Mouse (Mus musculus): ENCODE results near the gene Adamts2. TPM values are rescaled to one million over a fixed set of nuclear protein-coding genes. Genes with fewer than 3 reads are reported as not detected.

Gene Adamts2
- polyA plus RNA-seq, 1 experiment from 2014 or later = 25.7 TPM

DNA sequence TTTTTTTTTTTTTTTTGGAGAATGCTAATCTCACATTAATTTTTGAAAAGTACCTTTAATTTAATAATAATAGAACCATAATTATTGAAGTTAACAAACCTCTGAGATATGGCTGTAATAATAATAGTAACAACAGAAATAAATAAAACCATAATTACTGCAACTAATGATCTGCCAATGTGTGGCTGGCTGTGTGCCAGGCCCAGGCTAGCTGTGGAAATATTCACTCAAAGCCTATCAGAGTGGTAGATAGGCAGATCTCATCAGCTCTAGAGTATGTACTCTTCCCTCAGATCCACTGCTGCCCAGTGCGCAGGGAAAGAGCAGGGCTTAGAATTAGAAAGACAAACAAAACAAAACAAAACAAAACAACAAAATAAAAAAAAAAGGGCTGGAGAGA, 136.6 kb downstream of the Adamts2 start:
- Histone ChIP-seq H3K27ac (replicated peaks; ENCODE audit: low read depth, low read length) (no peak overlapping the region), H3K4me1 (ENCODE audit: control insufficient read depth, insufficient read depth, low read length) (peaks cover 2% of the 10 kb centered on the region; the same call in 1 of the 2 replicates), H3K4me2 (ENCODE audit: low read depth, low read length) (no peak overlapping the region), H3K27me3 (replicated peaks; ENCODE audit: control insufficient read depth, insufficient read depth, low read length) (no peaks in the 10 kb centered on the region), H3K36me3 (ENCODE audit: control insufficient read depth, insufficient read depth, low read length) (0 out of 2 replicates have a peak, but pooled peaks cover 3% of the 10 kb centered on the region), H3K9me3 (ENCODE audit: control insufficient read depth, low read length) (no peaks in the 10 kb centered on the region), H3K4me3 (ENCODE audit: low read depth, low read length) (no peak overlapping the region), H3K9ac (ENCODE audit: low read depth, low read length) (no peak overlapping the region)
- 89% methylated on average over 1 of the region's 1 CpGs for WGBS
- DNase-seq (ENCODE audit: low spot score) (no peak), ATAC-seq (ENCODE audit: low read depth) (no peak)

GRCm38 (mm10) chr11:50739453-50739852, 137.6 kb downstream of the Adamts2 start:
- H3K4me2 ChIP-seq (ENCODE audit: low read depth, low read length) = no peak overlapping the region
- H3K9ac ChIP-seq (ENCODE audit: low read depth, low read length) = no peak overlapping the region
- H3K4me1 ChIP-seq (ENCODE audit: control insufficient read depth, insufficient read depth, low read length) = peaks cover 9% of the 10 kb centered on the region; the same call in 1 of the 2 replicates
- no peaks in the 10 kb centered on the region for H3K27me3 ChIP-seq (replicated peaks; ENCODE audit: control insufficient read depth, insufficient read depth, low read length)
- DNase-seq (ENCODE audit: low spot score) = no peak
- 0 out of 2 replicates have a peak, but pooled peaks cover 3% of the 10 kb centered on the region for H3K36me3 ChIP-seq (ENCODE audit: control insufficient read depth, insufficient read depth, low read length)
- H3K4me3 ChIP-seq (ENCODE audit: low read depth, low read length) = no peak overlapping the region
- no peak overlapping the region for H3K27ac ChIP-seq (replicated peaks; ENCODE audit: low read depth, low read length)
- 37% methylated on average over 10 of the region's 10 CpGs for WGBS
- no peak for ATAC-seq (ENCODE audit: low read depth)
- no peaks in the 10 kb centered on the region for H3K9me3 ChIP-seq (ENCODE audit: control insufficient read depth, low read length)

- no peak overlapping the region for H3K27ac ChIP-seq (replicated peaks; ENCODE audit: low read depth, low read length)
- H3K27me3 ChIP-seq (replicated peaks; ENCODE audit: control insufficient read depth, insufficient read depth, low read length) = no peaks in the 10 kb centered on the region
- WGBS = 86% methylated on average over 1 of the region's 1 CpGs
- H3K36me3 ChIP-seq (ENCODE audit: control insufficient read depth, insufficient read depth, low read length) = 0 out of 2 replicates have a peak, but pooled peaks cover under 1% of the 10 kb centered on the region
- ATAC-seq (ENCODE audit: low read depth) = no peak
- H3K4me2 ChIP-seq (ENCODE audit: low read depth, low read length) = no peak overlapping the region
- no peak overlapping the region for H3K4me3 ChIP-seq (ENCODE audit: low read depth, low read length)
- H3K9ac ChIP-seq (ENCODE audit: low read depth, low read length) = no peak overlapping the region
- H3K4me1 ChIP-seq (ENCODE audit: control insufficient read depth, insufficient read depth, low read length) = peaks cover 20% of the 10 kb centered on the region
- no peak for DNase-seq (ENCODE audit: low spot score)
- no peaks in the 10 kb centered on the region for H3K9me3 ChIP-seq (ENCODE audit: control insufficient read depth, low read length)
Measured at GRCm38 (mm10) chr11:50742146-50742545, 140.3 kb downstream of the Adamts2 start.

GRCm38 (mm10) chr11:50744971-50745370, 143.1 kb downstream of the Adamts2 start:
- H3K9ac ChIP-seq (ENCODE audit: low read depth, low read length) = no peak overlapping the region
- H3K4me1 ChIP-seq (ENCODE audit: control insufficient read depth, insufficient read depth, low read length) = peaks cover 20% of the 10 kb centered on the region
- WGBS = 26% methylated on average over 6 of the region's 6 CpGs
- no peaks in the 10 kb centered on the region for H3K9me3 ChIP-seq (ENCODE audit: control insufficient read depth, low read length)
- H3K4me2 ChIP-seq (ENCODE audit: low read depth, low read length) = 0 out of 2 replicates have a peak overlapping the region, but pooled peaks have one; percentile 4
- H3K36me3 ChIP-seq (ENCODE audit: control insufficient read depth, insufficient read depth, low read length) = no peaks in the 10 kb centered on the region
- ATAC-seq (ENCODE audit: low read depth) = peak; percentile 75
- no peaks in the 10 kb centered on the region for H3K27me3 ChIP-seq (replicated peaks; ENCODE audit: control insufficient read depth, insufficient read depth, low read length)
- DNase-seq (ENCODE audit: low spot score) = peak; percentile 92
- H3K4me3 ChIP-seq (ENCODE audit: low read depth, low read length) = no peak overlapping the region
- H3K27ac ChIP-seq (replicated peaks; ENCODE audit: low read depth, low read length) = peak overlapping the region; percentile 79

DNA sequence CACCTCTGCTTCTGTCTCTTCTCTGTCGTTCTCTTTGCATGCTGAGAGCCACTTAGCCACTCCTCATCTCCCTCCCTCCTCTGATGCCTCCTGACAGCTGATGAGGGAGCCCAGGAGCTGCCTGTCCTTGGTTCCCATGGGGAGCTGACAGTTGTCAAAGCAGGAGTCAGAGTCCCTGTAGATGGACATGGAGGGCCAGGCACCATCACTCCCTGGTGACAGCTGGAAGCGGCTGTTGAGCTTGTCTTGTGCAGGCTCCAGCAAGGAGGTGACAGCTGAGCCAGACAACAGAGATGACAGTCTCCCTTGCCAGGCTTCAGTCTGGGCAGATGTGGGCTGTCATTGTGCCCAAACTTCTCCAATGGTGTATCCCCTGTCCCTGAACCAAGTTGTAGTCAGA, 144.6 kb downstream of the Adamts2 start:
- Histone ChIP-seq H3K36me3 (ENCODE audit: control insufficient read depth, insufficient read depth, low read length) (no peaks in the 10 kb centered on the region), H3K4me2 (ENCODE audit: low read depth, low read length) (no peak overlapping the region), H3K4me1 (ENCODE audit: control insufficient read depth, insufficient read depth, low read length) (peaks cover 20% of the 10 kb centered on the region), H3K27me3 (replicated peaks; ENCODE audit: control insufficient read depth, insufficient read depth, low read length) (no peaks in the 10 kb centered on the region), H3K4me3 (ENCODE audit: low read depth, low read length) (no peak overlapping the region), H3K9ac (ENCODE audit: low read depth, low read length) (no peak overlapping the region), H3K27ac (replicated peaks; ENCODE audit: low read depth, low read length) (no peak overlapping the region), H3K9me3 (ENCODE audit: control insufficient read depth, low read length) (no peaks in the 10 kb centered on the region)
- DNase-seq (ENCODE audit: low spot score) = peak; percentile 68
- 50% methylated on average over 2 of the region's 2 CpGs for WGBS
- peak; percentile 72 for ATAC-seq (ENCODE audit: low read depth)

GRCm38 (mm10) chr11:50750983-50751585, 149.2 kb downstream of the Adamts2 start:
- no peaks in the 10 kb centered on the region for H3K9me3 ChIP-seq (ENCODE audit: control insufficient read depth, low read length)
- H3K4me2 ChIP-seq (ENCODE audit: low read depth, low read length) = no peak overlapping the region
- H3K36me3 ChIP-seq (ENCODE audit: control insufficient read depth, insufficient read depth, low read length) = no peaks in the 10 kb centered on the region
- no peak overlapping the region for H3K4me3 ChIP-seq (ENCODE audit: low read depth, low read length)
- H3K27ac ChIP-seq (replicated peaks; ENCODE audit: low read depth, low read length) = no peak overlapping the region
- WGBS = 52% methylated on average over 7 of the region's 7 CpGs
- no peak overlapping the region for H3K9ac ChIP-seq (ENCODE audit: low read depth, low read length)
- H3K4me1 ChIP-seq (ENCODE audit: control insufficient read depth, insufficient read depth, low read length) = peaks cover 6% of the 10 kb centered on the region; the same call in 1 of the 2 replicates
- ATAC-seq (ENCODE audit: low read depth) (no peak), DNase-seq (ENCODE audit: low spot score) (no peak)
- no peaks in the 10 kb centered on the region for H3K27me3 ChIP-seq (replicated peaks; ENCODE audit: control insufficient read depth, insufficient read depth, low read length)

- Histone ChIP-seq H3K9ac (ENCODE audit: low read depth, low read length) (no peak overlapping the region), H3K9me3 (ENCODE audit: control insufficient read depth, low read length) (no peaks in the 10 kb centered on the region), H3K27ac (replicated peaks; ENCODE audit: low read depth, low read length) (no peak overlapping the region), H3K4me3 (ENCODE audit: low read depth, low read length) (no peak overlapping the region), H3K36me3 (ENCODE audit: control insufficient read depth, insufficient read depth, low read length) (no peaks in the 10 kb centered on the region), H3K4me1 (ENCODE audit: control insufficient read depth, insufficient read depth, low read length) (0 out of 2 replicates have a peak, but pooled peaks cover 6% of the 10 kb centered on the region), H3K27me3 (replicated peaks; ENCODE audit: control insufficient read depth, insufficient read depth, low read length) (no peaks in the 10 kb centered on the region), H3K4me2 (ENCODE audit: low read depth, low read length) (no peak overlapping the region)
- ATAC-seq (ENCODE audit: low read depth) = no peak
- 50% methylated on average over 4 of the region's 4 CpGs for WGBS
- DNase-seq (ENCODE audit: low spot score) = no peak
Measured at GRCm38 (mm10) chr11:50757741-50758140, 155.9 kb downstream of the Adamts2 start.

GRCm38 (mm10) chr11:50766461-50766860, 164.6 kb downstream of the Adamts2 start:
- H3K36me3 ChIP-seq (ENCODE audit: control insufficient read depth, insufficient read depth, low read length) = no peaks in the 10 kb centered on the region
- 0 out of 2 replicates have a peak, but pooled peaks cover 3% of the 10 kb centered on the region for H3K9me3 ChIP-seq (ENCODE audit: control insufficient read depth, low read length)
- H3K4me1 ChIP-seq (ENCODE audit: control insufficient read depth, insufficient read depth, low read length) = no peaks in the 10 kb centered on the region
- H3K27ac ChIP-seq (replicated peaks; ENCODE audit: low read depth, low read length) = no peak overlapping the region
- ATAC-seq (ENCODE audit: low read depth) = no peak
- no peaks in the 10 kb centered on the region for H3K27me3 ChIP-seq (replicated peaks; ENCODE audit: control insufficient read depth, insufficient read depth, low read length)
- H3K4me2 ChIP-seq (ENCODE audit: low read depth, low read length) = no peak overlapping the region
- DNase-seq (ENCODE audit: low spot score) = no peak
- WGBS = 90% methylated on average over 7 of the region's 7 CpGs
- no peak overlapping the region for H3K4me3 ChIP-seq (ENCODE audit: low read depth, low read length)
- no peak overlapping the region for H3K9ac ChIP-seq (ENCODE audit: low read depth, low read length)

DNA sequence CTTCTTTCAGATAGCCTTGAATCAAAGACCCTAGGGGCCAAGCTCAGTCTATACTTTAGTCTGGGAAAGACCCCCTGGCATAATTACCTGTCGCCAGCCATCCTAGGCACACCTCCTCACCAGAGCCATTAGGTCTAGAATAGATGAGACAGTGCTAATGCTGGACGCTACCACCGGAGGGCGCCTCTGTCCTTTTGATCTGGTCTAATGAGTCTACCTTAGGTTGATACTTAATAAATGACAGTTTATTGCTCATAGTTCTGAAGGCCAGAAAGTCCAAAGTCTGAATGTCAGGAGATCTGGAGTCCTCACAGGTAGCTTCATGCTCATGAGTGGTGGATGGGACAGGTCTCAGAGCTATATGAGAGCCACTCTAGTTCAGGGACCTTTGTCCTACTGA, 165.2 kb downstream of the Adamts2 start:
- Histone ChIP-seq H3K9ac (ENCODE audit: low read depth, low read length) (no peak overlapping the region), H3K36me3 (ENCODE audit: control insufficient read depth, insufficient read depth, low read length) (no peaks in the 10 kb centered on the region), H3K4me1 (ENCODE audit: control insufficient read depth, insufficient read depth, low read length) (no peaks in the 10 kb centered on the region), H3K9me3 (ENCODE audit: control insufficient read depth, low read length) (0 out of 2 replicates have a peak, but pooled peaks cover 3% of the 10 kb centered on the region), H3K4me3 (ENCODE audit: low read depth, low read length) (no peak overlapping the region), H3K27ac (replicated peaks; ENCODE audit: low read depth, low read length) (no peak overlapping the region), H3K27me3 (replicated peaks; ENCODE audit: control insufficient read depth, insufficient read depth, low read length) (no peaks in the 10 kb centered on the region), H3K4me2 (ENCODE audit: low read depth, low read length) (no peak overlapping the region)
- DNase-seq (ENCODE audit: low spot score) (no peak), ATAC-seq (ENCODE audit: low read depth) (no peak)
- WGBS = 24% methylated on average over 4 of the region's 4 CpGs
